Mouse (Mus musculus): Measurements from ENCODE around the gene Haus8.
"Not testable (repeated sequence)": the region's sequence is repeated elsewhere in the genome, so short reads cannot be mapped to it uniquely, and the experiment has no call there.

The Haus8 gene

GRCm38 (mm10) chr8:71286223-71286622 is 13.5 kb upstream of the Haus8 start:
- not testable (repeated sequence) for DNase-seq (ENCODE audit: low read depth, low spot score)

DNA sequence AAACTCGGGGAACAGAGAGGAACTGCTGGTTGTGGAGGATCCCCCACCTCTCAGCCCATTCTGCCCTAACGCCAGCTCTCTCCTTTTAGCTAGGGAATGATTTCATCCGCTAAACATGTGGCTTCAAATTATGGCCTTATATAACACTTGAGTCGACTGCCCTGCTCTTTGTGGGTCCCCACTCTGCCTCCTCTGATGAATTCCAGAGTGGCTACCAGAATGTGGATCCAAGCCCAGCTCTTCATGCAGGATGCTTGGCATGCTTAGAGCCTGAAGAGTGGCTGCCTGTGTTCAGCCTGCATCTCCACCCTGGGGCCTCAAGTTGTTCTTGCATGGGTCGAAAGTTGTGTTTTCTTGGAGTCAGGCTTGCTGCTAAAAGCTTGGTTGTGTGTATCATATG is 9.9 kb upstream of the Haus8 start:
- DNase-seq (ENCODE audit: low read depth, low spot score), result peak; percentile 50

DNA sequence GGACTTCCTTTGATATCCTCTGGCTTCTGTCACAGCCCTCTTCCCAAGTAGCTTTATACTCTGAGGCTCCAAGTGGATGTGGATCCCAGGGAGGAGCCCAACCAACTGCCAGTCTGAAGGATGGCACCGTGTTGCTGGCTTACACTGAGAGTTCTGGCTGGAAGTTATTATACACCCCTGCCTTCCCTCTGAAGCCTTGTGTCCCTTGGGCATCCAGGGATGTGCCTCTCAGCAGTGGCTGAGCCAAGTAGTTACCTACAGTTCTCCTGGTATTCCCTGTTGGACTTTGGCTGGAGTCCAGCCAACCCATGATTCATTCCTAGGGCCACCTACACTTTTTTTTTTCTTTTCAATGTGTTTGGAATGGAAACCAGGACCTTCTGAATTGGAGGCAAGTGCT is 9.0 kb upstream of the Haus8 start:
- peak; percentile 50 for DNase-seq (ENCODE audit: low read depth, low spot score)

GRCm38 (mm10) chr8:71279409-71279808 is 6.7 kb upstream of the Haus8 start:
- peak; percentile 64 for DNase-seq (ENCODE audit: low read depth, low spot score)

DNA sequence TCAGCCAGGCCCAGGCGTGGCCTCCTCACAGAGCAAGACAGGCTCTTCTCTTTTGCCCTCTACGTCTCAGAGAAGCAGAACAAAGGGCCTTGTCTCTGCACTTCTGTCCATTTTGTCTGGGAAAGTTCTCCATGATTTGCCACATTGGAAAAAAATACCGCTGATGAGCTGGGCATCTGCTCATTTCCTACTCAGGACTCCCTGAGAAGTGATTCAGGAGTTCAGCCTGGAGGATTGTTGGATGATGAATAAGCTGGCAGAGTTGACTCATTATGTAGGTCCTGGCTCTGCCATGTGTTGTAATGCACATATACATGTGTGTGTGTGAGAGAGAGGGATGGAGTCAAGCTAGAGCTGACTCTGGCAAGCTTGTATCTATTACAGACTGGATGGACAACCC is 3.4 kb upstream of the Haus8 start:
- peak; percentile 88 for DNase-seq (ENCODE audit: low read depth, low spot score)

GRCm38 (mm10) chr8:71274478-71274877 is 1.7 kb upstream of the Haus8 start:
- no peak for DNase-seq (ENCODE audit: low read depth, low spot score)

GRCm38 (mm10) chr8:71273151-71273510 is 397 bp upstream of the Haus8 start:
- peak; percentile 83 for DNase-seq (ENCODE audit: low read depth, low spot score)

DNA sequence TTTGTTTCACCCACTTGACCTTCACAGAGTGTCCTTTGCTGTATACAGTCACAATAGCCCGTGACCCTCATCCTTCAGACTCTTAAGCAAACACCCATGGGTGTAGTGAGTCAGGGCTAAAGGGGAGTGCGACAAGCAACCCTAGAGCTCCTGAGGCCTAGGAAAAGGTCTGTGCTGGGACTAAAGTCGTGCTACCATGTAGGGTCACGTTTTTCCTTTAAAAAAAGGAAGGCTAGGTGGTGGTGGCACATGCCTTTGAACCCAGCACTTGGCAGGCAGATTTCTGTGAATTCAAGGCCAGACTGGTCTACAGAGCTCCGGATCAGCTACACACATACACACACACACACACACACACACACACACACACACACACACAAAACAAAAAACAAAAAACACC is 1.1 kb downstream of the Haus8 start:
- DNase-seq (ENCODE audit: low read depth, low spot score), result peak; percentile 28

DNA sequence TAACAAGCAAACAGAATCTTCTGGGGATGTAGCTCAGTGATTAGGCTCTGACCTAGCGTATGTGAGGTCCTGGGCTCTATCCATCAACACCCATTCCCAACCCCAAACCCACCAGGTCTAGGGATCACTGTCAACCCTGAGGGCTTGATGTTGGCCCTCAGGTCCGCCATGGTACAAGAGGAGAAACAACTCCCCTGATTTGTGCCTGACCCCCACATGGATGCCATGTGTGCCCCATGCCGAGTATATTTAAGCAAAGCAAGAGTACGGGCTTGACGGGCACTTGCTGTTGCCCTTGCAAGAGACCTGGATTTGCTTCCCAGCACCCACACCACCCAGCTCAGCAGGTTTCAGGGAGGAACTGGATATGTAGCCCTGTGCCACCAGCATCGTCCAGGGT is 4.4 kb downstream of the Haus8 start:
- DNase-seq (ENCODE audit: low read depth, low spot score), result not testable (repeated sequence)

- DNase-seq (ENCODE audit: low read depth, low spot score), result no peak
Measured at GRCm38 (mm10) chr8:71267690-71268089, 5.0 kb downstream of the Haus8 start.

DNA sequence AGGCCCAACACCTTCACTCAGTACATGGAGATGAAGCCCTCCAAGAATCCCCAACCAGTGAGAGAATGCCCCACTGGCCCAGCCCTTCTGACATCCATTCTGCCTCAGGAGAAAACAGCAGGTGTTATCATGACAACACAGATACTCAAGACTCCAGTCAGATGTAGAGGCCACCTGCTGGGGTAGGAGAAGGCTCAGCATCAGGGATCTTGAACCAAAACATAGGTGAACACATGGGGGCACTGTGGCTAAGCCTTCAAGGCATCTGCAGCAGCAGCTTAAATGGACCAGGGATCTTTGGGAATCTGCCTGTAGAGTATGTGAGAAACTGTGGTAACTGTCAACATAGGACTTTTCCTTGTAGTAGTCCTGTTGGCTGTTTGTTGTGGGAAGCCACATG is 11.5 kb downstream of the Haus8 start:
- peak; percentile 61 for DNase-seq (ENCODE audit: low read depth, low spot score)

- no peak for DNase-seq (ENCODE audit: low read depth, low spot score)
Measured at GRCm38 (mm10) chr8:71256545-71257232, 16.0 kb downstream of the Haus8 start.

DNA sequence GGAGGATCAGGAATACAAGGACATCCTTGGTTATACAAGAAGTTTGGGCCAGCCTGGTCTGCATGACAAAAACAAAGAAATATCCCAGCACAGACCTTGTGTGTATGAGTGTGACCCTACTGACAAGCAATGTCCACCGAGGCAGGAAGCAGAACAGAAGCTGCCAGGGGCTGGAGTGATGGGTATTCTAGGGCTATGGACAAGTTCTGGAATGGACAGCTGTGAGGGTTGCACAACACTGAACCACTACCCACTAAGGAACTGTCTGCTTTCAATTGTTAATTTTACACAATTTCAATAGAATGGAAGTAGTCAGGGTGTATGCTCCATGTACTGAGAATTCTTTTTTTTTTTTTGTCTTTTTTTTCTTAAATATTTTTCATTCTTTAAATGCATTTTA is 24.5 kb downstream of the Haus8 start:
- DNase-seq (ENCODE audit: low read depth, low spot score), result no peak

GRCm38 (mm10) chr8:71242757-71243156 is 30.0 kb downstream of the Haus8 start:
- no peak for DNase-seq (ENCODE audit: low read depth, low spot score)

DNA sequence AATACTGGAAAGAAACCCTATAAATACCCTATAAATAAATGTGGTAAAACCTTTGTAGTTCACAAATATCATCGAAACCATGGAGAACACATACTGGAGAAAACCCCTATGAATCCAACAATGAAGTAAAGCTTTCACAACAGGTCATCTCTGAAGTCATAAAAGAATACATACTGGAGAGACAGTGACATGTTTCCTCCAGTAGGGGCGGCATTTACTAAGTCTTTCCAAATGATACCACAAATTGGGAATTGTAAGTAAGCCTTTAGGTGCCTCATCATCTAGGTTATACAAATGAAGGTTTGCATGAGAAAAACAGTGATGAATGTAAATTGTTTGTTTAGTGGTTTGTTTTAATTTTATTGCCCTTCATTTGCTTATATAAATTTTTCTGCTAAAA is 48.2 kb downstream of the Haus8 start:
- DNase-seq (ENCODE audit: low read depth, low spot score), result peak; percentile 60

- not testable (repeated sequence) for DNase-seq (ENCODE audit: low read depth, low spot score)
Measured at GRCm38 (mm10) chr8:71214266-71214665, 58.5 kb downstream of the Haus8 start.

- DNase-seq (ENCODE audit: low read depth, low spot score), result peak; percentile 20
Measured at GRCm38 (mm10) chr8:71205541-71205967, 67.2 kb downstream of the Haus8 start.
